ENCODE assay signal across 9 mouse cellular contexts in genomic region chr10:29143566-29144335, GRCm38 (mm10). TPM values are rescaled to one million over a fixed set of nuclear protein-coding genes. Genes with fewer than 3 reads are reported as not detected.
DNase-seq lines count a peak whose midpoint lies in the region; ATAC-seq lines count a peak whose summit lies in the region.
"Had no signal": no experiment of that assay in that cellular context is flagged by ENCODE, and none has a peak within 500 bp of the region (broad histone marks: within the 10 kb centered on the region; RNA-seq: fewer than 3 reads in every experiment).

Gene Soga3, plus strand, starts transcription at chr10:29143839.

- H3K36me3 ChIP-seq in kidney, embryonic 16.5 days (ENCODE audit: insufficient read depth, low read length), result no peaks in the 10 kb centered on the region

- under 1% methylated on average over 34 of the region's 34 CpGs for WGBS in kidney, embryonic 16.5 days

- H3K4me2 ChIP-seq in kidney, embryonic 16.5 days (replicated peaks; ENCODE audit: low read depth, low read length), result peak within 1 kb of the TSS; percentile 42

- DNase-seq in kidney, postnatal 10 days, result no peak
- peak; percentile 89 to 94 for DNase-seq in cerebellum, postnatal 10 days
- DNase-seq in frontal cortex, postnatal 25 days (ENCODE audit: low spot score in 2 of 2), result peak; percentile 39 to 51
- peak; percentile 63 to 70 for DNase-seq in left cerebral cortex, postnatal 36 days (ENCODE audit: low spot score in 2 of 2)
- peak; percentile 75 for DNase-seq in right cerebral cortex, adult 18-20 months
- no peak for DNase-seq in urinary bladder, postnatal 25 days (ENCODE audit: low spot score)
- DNase-seq in ovary, postnatal 10 days (ENCODE audit: low spot score), result no peak

- no peak within 1 kb of the TSS for H3K9ac ChIP-seq in kidney, embryonic 16.5 days (replicated peaks; ENCODE audit: low read length)

- intact Hi-C loops in left cerebral cortex, postnatal 36 days (cut with DNase I), result loop anchor here (5.0 kb wide), 1 partner anchor 169 kb away; the partner anchor contains the start of gene Echdc1

- H3K4me3 ChIP-seq in kidney, embryonic 16.5 days (ENCODE audit: low read length), result peak within 1 kb of the TSS; percentile 28

- ATAC-seq in kidney, embryonic 16.5 days (ENCODE audit: low FRiP score, low TSS enrichment), result no peak

- H3K4me1 ChIP-seq in kidney, embryonic 16.5 days (ENCODE audit: insufficient read depth, low read length), result peaks cover 16% of the 10 kb centered on the region

- peaks cover 54% of the 10 kb centered on the region for H3K27me3 ChIP-seq in kidney, embryonic 16.5 days (ENCODE audit: insufficient read depth, low read length)

- no peak within 1 kb of the TSS for H3K27ac ChIP-seq in kidney, embryonic 16.5 days (ENCODE audit: low read length)
- H3K27ac ChIP-seq: macrophage had no signal

- no peaks in the 10 kb centered on the region for H3K9me3 ChIP-seq in kidney, embryonic 16.5 days (ENCODE audit: low read length)

RNA-seq across cellular contexts. Expression of gene Soga3, which starts in this region (rescaled TPM):
- 0.35 and 1.2 TPM in 2 replicates for polyA plus RNA-seq in kidney, embryonic 16.5 days (2015; fragmentation: Nextera tagmentation; extraction: Ambion mirVana)
- total RNA-seq in left cerebral cortex, postnatal 36 days (2021), result 100 to 1,000 TPM; 144 to 171 TPM
- polyA plus RNA-seq: macrophage had no signal

Comparison
In these comparisons a context has a peak if more than half of its experiments do, and no peak if none do; other contexts are left out.
1. DNase-seq: peak in cerebellum, postnatal 10 days (2 of 2), frontal cortex, postnatal 25 days (2 of 2), left cerebral cortex, postnatal 36 days (2 of 2) and right cerebral cortex, adult 18-20 months (single experiment); none in kidney, postnatal 10 days (single experiment), urinary bladder, postnatal 25 days (single experiment) and ovary, postnatal 10 days (single experiment).